Mouse (Mus musculus) heart, postnatal 0 days (tissue): ENCODE data around the gene Ptpru. TPM values are rescaled to one million over a fixed set of nuclear protein-coding genes. Genes with fewer than 3 reads are reported as not detected.

Experiments used
- ATAC-seq: fragments of 200-750 bp; cut with Nextera tagmentation; 2 replicates; pipeline ENCODE4 v1.8.0; 2017; ENCODE audit warnings: low read depth, moderate number of reproducible peaks, moderate library complexity; ENCODE audit not compliant: insufficient read depth
- DNase-seq: peaks from one replicate; pipeline ENCODE4 v3.0.0-alpha.2; 2016; ENCODE audit warnings: low spot score
- H3K27ac ChIP-seq: fragments of 300-500 bp; sonication (generic); 2 replicates; pipeline ENCODE4 v1.5.1; 2014; ENCODE audit warnings: low read depth, mild to moderate bottlenecking
- H3K27me3 ChIP-seq: fragments of 300-500 bp; sonication (generic); 2 replicates; pipeline ENCODE4 v1.6.1; 2014; ENCODE audit warnings: low read length, mixed read lengths; ENCODE audit not compliant: control insufficient read depth, insufficient read depth
- H3K36me3 ChIP-seq: fragments of 300-500 bp; sonication (generic); replicated peaks from 2 replicates; pipeline ENCODE4 v1.6.1; 2014; ENCODE audit warnings: low read length, mixed read lengths; ENCODE audit not compliant: control insufficient read depth, insufficient read depth
- H3K4me1 ChIP-seq: fragments of 300-500 bp; sonication (generic); 2 replicates; pipeline ENCODE4 v1.6.1; 2014; ENCODE audit warnings: antibody characterized with exemption; ENCODE audit not compliant: control insufficient read depth, insufficient read depth
- H3K4me2 ChIP-seq: fragments of 300-500 bp; sonication (generic); 2 replicates; pipeline ENCODE4 v1.6.1; 2014; ENCODE audit warnings: low read depth, mild to moderate bottlenecking, low read length, moderate library complexity
- H3K4me3 ChIP-seq: fragments of 300-500 bp; sonication (generic); 2 replicates; pipeline ENCODE4 v1.5.1; 2014; ENCODE audit warnings: low read depth, low read length
- H3K9ac ChIP-seq: fragments of 300-500 bp; sonication (generic); replicated peaks from 2 replicates; pipeline ENCODE4 v1.6.1; 2014; ENCODE audit warnings: low read depth, low read length, mixed read lengths
- H3K9me3 ChIP-seq: fragments of 300-500 bp; sonication (generic); replicated peaks from 2 replicates; pipeline ENCODE4 v1.6.1; 2016; ENCODE audit warnings: low read length; ENCODE audit not compliant: control insufficient read depth
- CTCF ChIP-seq: IDR thresholded peaks from 2 replicates; pipeline ENCODE4 v1.5.1; 2016; ENCODE audit warnings: antibody characterized with exemption, control low read depth, low read depth
- EP300 ChIP-seq: IDR thresholded peaks from 2 replicates; pipeline ENCODE4 v1.6.1; 2016; ENCODE audit warnings: antibody characterized with exemption, low read depth
- WGBS: fragments of 180-500 bp; shearing (Covaris S2); extraction: QIAGEN DNeasy Blood & Tissue Kit; methylation state at CpG from one replicate; pipeline ENCODE4 v1.1.7; 2014; 5-methylcytosine and 5-hydroxymethylcytosine counted together
- polyA plus RNA-seq: library from polyadenylated mRNA; unstranded; fragments of >200 nt; fragmentation: Nextera tagmentation; extraction: Ambion mirVana; gene quantifications from 2 replicates; pipeline ENCODE4 v1.2.1, GENCODE M21; 2015
- total RNA-seq: library from RNA; depleted of rRNA; stranded (reverse); fragments of >200 nt; gene quantifications from 2 replicates; pipeline ENCODE4 v1.2.3, GENCODE M21; 2014; ENCODE audit warnings: low replicate concordance

Ptpru gene
- total and polyA plus RNA-seq, 2 experiments from 2014 or later, result 0.69 to 1.1 TPM

DNA sequence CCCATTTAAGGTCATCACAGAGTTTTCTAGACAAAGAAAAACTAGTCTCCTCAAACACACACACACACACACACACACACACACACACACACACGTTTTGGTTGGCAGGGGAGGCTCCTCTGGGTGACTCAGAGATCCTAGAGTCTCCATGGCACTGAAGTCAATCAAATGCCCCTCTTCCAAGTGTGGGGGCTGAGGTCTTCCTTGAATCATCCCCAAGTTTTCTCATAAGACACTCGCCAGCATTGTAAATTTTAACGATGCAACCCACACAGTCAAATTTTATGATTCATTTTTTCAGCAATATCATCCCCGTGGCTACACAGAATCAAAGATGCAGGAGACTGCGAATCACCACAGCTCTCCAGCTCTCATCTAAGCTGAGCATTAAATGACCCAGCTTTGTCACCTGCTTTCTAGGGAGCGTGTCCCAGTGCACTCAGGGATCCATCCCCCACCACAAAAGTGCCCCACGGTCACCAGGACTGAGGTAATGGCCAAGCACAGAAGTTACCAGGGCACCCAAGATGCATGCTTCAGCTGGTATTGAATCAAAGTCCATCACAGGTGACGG is 75.8 kb downstream of the Ptpru start:
- TF ChIP-seq EP300, result no peak
- TF ChIP-seq CTCF, result no peak
- DNase-seq (no peak), ATAC-seq (no peak)
- Histone ChIP-seq H3K27ac (no peak overlapping the region), H3K4me1 (no peaks in the 10 kb centered on the region), H3K4me2 (no peak overlapping the region), H3K36me3 (no peaks in the 10 kb centered on the region), H3K9me3 (no peaks in the 10 kb centered on the region), H3K27me3 (no peaks in the 10 kb centered on the region), H3K4me3 (no peak overlapping the region), H3K9ac (no peak overlapping the region)
- WGBS, result 68% methylated on average over 8 of the region's 8 CpGs

GRCm38 (mm10) chr4:131752204-131752837 is 85.8 kb downstream of the Ptpru start:
- Histone ChIP-seq H3K4me2 (no peak overlapping the region), H3K27ac (no peak overlapping the region), H3K4me3 (no peak overlapping the region), H3K4me1 (no peaks in the 10 kb centered on the region), H3K9me3 (no peaks in the 10 kb centered on the region), H3K36me3 (no peaks in the 10 kb centered on the region), H3K9ac (no peak overlapping the region), H3K27me3 (no peaks in the 10 kb centered on the region)
- no peak for ATAC-seq
- TF ChIP-seq EP300, result no peak
- no peak for TF ChIP-seq CTCF
- DNase-seq, result no peak
- WGBS, result 55% methylated on average over 9 of the region's 10 CpGs

DNA sequence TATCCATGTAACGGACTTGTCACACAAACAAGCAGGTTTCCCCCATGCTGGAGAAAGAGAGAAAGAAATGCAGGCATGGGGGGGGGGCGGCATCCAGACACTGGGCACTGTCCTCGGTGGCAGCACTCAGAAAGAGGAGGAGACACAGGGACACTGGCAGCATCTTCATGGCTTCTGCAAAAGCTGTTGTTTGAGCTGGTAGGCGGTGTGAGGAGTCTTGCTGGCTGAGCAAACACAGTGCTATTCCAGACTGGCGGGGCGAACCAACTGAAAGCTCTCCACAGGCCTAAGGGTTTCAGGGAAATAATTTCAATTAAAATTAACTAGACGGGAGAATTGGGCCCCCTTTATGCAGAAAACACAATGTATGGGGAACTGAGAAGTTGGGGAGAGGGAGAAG is 86.5 kb downstream of the Ptpru start:
- Histone ChIP-seq H3K4me2 (no peak overlapping the region), H3K27ac (no peak overlapping the region), H3K4me1 (no peaks in the 10 kb centered on the region), H3K4me3 (no peak overlapping the region), H3K27me3 (no peaks in the 10 kb centered on the region), H3K36me3 (no peaks in the 10 kb centered on the region), H3K9me3 (no peaks in the 10 kb centered on the region), H3K9ac (no peak overlapping the region)
- TF ChIP-seq CTCF (no peak), EP300 (no peak)
- 74% methylated on average over 7 of the region's 7 CpGs for WGBS
- ATAC-seq (no peak), DNase-seq (no peak)

- no peaks in the 10 kb centered on the region for H3K36me3 ChIP-seq
These were observed 88.3 kb downstream of the Ptpru start for GRCm38 (mm10) chr4:131749802-131750201.

GRCm38 (mm10) chr4:131744685-131745043 is 93.4 kb downstream of the Ptpru start:
- DNase-seq (no peak), ATAC-seq (no peak)
- H3K4me1 ChIP-seq, result no peaks in the 10 kb centered on the region; the same call in 1 of the 2 replicates
- peak overlapping the region; percentile 36 for H3K27ac ChIP-seq
- H3K9ac ChIP-seq, result no peak overlapping the region
- WGBS, result 51% methylated on average over 5 of the region's 5 CpGs
- H3K27me3 ChIP-seq, result no peaks in the 10 kb centered on the region
- TF ChIP-seq EP300, result no peak
- no peak for TF ChIP-seq CTCF
- H3K4me2 ChIP-seq, result no peak overlapping the region
- H3K4me3 ChIP-seq, result no peak overlapping the region
- no peaks in the 10 kb centered on the region for H3K9me3 ChIP-seq
- no peaks in the 10 kb centered on the region for H3K36me3 ChIP-seq

More at GRCm38 (mm10) chr4:131749802-131750201, 88.3 kb downstream of the Ptpru start:
- H3K4me1 ChIP-seq, result no peaks in the 10 kb centered on the region
- ATAC-seq, result no peak
- no peaks in the 10 kb centered on the region for H3K27me3 ChIP-seq
- no peak for DNase-seq
- no peak overlapping the region for H3K4me2 ChIP-seq
- H3K27ac ChIP-seq, result no peak overlapping the region
- TF ChIP-seq CTCF (no peak), EP300 (no peak)
- H3K9me3 ChIP-seq, result no peaks in the 10 kb centered on the region
- H3K9ac ChIP-seq, result no peak overlapping the region
- no peak overlapping the region for H3K4me3 ChIP-seq
- 75% methylated on average over 6 of the region's 6 CpGs for WGBS
